Mouse (Mus musculus) hindbrain, postnatal 0 days (tissue): ENCODE measurements around the gene Dclre1a. TPM values are rescaled to one million over a fixed set of nuclear protein-coding genes. Genes with fewer than 3 reads are reported as not detected.

ENCODE experiments used
- ATAC-seq: fragments of 200-750 bp; cut with Nextera tagmentation; 2 replicates; pipeline ENCODE4 v1.8.0; 2017; ENCODE audit warnings: mild to moderate bottlenecking, moderate TSS enrichment, moderate library complexity
- DNase-seq: peaks from one replicate; pipeline ENCODE4 v3.0.0-alpha.2; 2015; ENCODE audit warnings: low spot score
- H3K27ac ChIP-seq: fragments of 300-500 bp; sonication (generic); 2 replicates; pipeline ENCODE4 v1.5.1; 2014; ENCODE audit warnings: mild to moderate bottlenecking
- H3K27me3 ChIP-seq: fragments of 300-500 bp; sonication (generic); 2 replicates; pipeline ENCODE4 v1.6.1; 2014; ENCODE audit warnings: low read length, mixed read lengths; ENCODE audit not compliant: insufficient read depth
- H3K36me3 ChIP-seq: fragments of 300-500 bp; sonication (generic); 2 replicates; pipeline ENCODE4 v1.6.1; 2014; ENCODE audit warnings: low read length, mixed read lengths; ENCODE audit not compliant: insufficient read depth
- H3K4me1 ChIP-seq: fragments of 300-500 bp; sonication (generic); 2 replicates; pipeline ENCODE4 v1.6.1; 2014; ENCODE audit warnings: antibody characterized with exemption, low read length, mixed read lengths; ENCODE audit not compliant: insufficient read depth
- H3K4me2 ChIP-seq: fragments of 300-500 bp; sonication (generic); 2 replicates; pipeline ENCODE4 v1.6.1; 2014; ENCODE audit warnings: low read depth, mild to moderate bottlenecking, low read length, moderate library complexity, mixed read lengths
- H3K4me3 ChIP-seq: fragments of 300-500 bp; sonication (generic); 2 replicates; pipeline ENCODE4 v1.5.1; 2014; ENCODE audit warnings: low read length
- H3K9ac ChIP-seq: fragments of 300-500 bp; sonication (generic); replicated peaks from 2 replicates; pipeline ENCODE4 v1.6.1; 2014; ENCODE audit warnings: mild to moderate bottlenecking, low read length, moderate library complexity, mixed read lengths
- H3K9me3 ChIP-seq: fragments of 300-500 bp; sonication (generic); 2 replicates; pipeline ENCODE4 v1.6.1; 2016; ENCODE audit warnings: low read length, mixed read lengths
- CTCF ChIP-seq: IDR thresholded peaks from 2 replicates; pipeline ENCODE4 v1.5.1; 2016; ENCODE audit warnings: antibody characterized with exemption, control low read depth, low read depth
- WGBS: fragments of 180-500 bp; shearing (Covaris S2); extraction: QIAGEN DNeasy Blood & Tissue Kit; methylation state at CpG from one replicate; pipeline ENCODE4 v1.1.7; 2014; 5-methylcytosine and 5-hydroxymethylcytosine counted together
- polyA plus RNA-seq: library from polyadenylated mRNA; unstranded; fragments of >200 nt; fragmentation: Nextera tagmentation; extraction: Ambion mirVana; gene quantifications from 2 replicates; pipeline ENCODE4 v1.2.1, GENCODE M21; 2015
- total RNA-seq: library from RNA; depleted of rRNA; stranded (reverse); fragments of >200 nt; gene quantifications from 2 replicates; pipeline ENCODE4 v1.2.3, GENCODE M21; 2014

Dclre1a gene
- total and polyA plus RNA-seq, 2 experiments from 2014 or later, result 6.6 to 12.1 TPM

- Histone ChIP-seq H3K9me3 (no peaks in the 10 kb centered on the region), H3K36me3 (peaks cover 19% of the 10 kb centered on the region), H3K4me3 (no peak overlapping the region), H3K4me2 (no peak overlapping the region), H3K4me1 (peaks cover 6% of the 10 kb centered on the region), H3K27me3 (no peaks in the 10 kb centered on the region), H3K9ac (no peak overlapping the region), H3K27ac (no peak overlapping the region)
- no peak for TF ChIP-seq CTCF
- DNase-seq (no peak), ATAC-seq (no peak)
- WGBS, result 94% methylated on average over 3 of the region's 3 CpGs
These were observed 5.2 kb upstream of the Dclre1a start for GRCm38 (mm10) chr19:56553177-56553576.

- peaks cover 20% of the 10 kb centered on the region for H3K36me3 ChIP-seq
- H3K4me2 ChIP-seq, result peak overlapping the region; percentile 73
- peak overlapping the region; percentile 84 for H3K4me3 ChIP-seq
- no peak for TF ChIP-seq CTCF
- ATAC-seq (no peak), DNase-seq (no peak)
- WGBS, result 28% methylated on average over 18 of the region's 18 CpGs
- no peaks in the 10 kb centered on the region for H3K27me3 ChIP-seq
- H3K9ac ChIP-seq, result peak overlapping the region; percentile 98
- peak overlapping the region; percentile 93 for H3K27ac ChIP-seq
- no peaks in the 10 kb centered on the region for H3K9me3 ChIP-seq
- peaks cover 6% of the 10 kb centered on the region for H3K4me1 ChIP-seq
These were observed 1.1 kb upstream of the Dclre1a start for GRCm38 (mm10) chr19:56549033-56549680.

GRCm38 (mm10) chr19:56548230-56549032 lies 409 bp upstream of the Dclre1a start, which contains the start of gene Nhlrc2:
Gene Nhlrc2, plus strand, starts transcription at chr19:56548261.
- peak; percentile 90 for DNase-seq
- Histone ChIP-seq H3K36me3 (peaks cover 19% of the 10 kb centered on the region), H3K4me1 (peaks cover 6% of the 10 kb centered on the region), H3K9me3 (no peaks in the 10 kb centered on the region), H3K4me2 (peak within 1 kb of the TSS; percentile 73), H3K9ac (peak within 1 kb of the TSS; percentile 98), H3K27ac (peak within 1 kb of the TSS; percentile 93), H3K27me3 (no peaks in the 10 kb centered on the region), H3K4me3 (peak within 1 kb of the TSS; percentile 84)
- no peak for TF ChIP-seq CTCF
- ATAC-seq, result peak; percentile 90
- WGBS, result under 1% methylated on average over 64 of the region's 69 CpGs

GRCm38 (mm10) chr19:56546031-56546430 lies 2.0 kb downstream of the Dclre1a start:
- DNase-seq (no peak), ATAC-seq (no peak)
- Histone ChIP-seq H3K9ac (no peak overlapping the region), H3K4me3 (no peak overlapping the region), H3K4me1 (peaks cover 6% of the 10 kb centered on the region), H3K27ac (no peak overlapping the region), H3K4me2 (no peak overlapping the region), H3K27me3 (no peaks in the 10 kb centered on the region), H3K9me3 (no peaks in the 10 kb centered on the region), H3K36me3 (0 out of 2 replicates have a peak, but pooled peaks cover 6% of the 10 kb centered on the region)
- no peak for TF ChIP-seq CTCF

- TF ChIP-seq CTCF, result no peak
- ATAC-seq (no peak), DNase-seq (no peak)
- Histone ChIP-seq H3K4me2 (no peak overlapping the region), H3K9ac (no peak overlapping the region), H3K4me3 (no peak overlapping the region), H3K9me3 (no peaks in the 10 kb centered on the region), H3K4me1 (peaks cover 6% of the 10 kb centered on the region), H3K36me3 (0 out of 2 replicates have a peak, but pooled peaks cover 6% of the 10 kb centered on the region), H3K27me3 (no peaks in the 10 kb centered on the region), H3K27ac (no peak overlapping the region)
- 89% methylated on average over 13 of the region's 13 CpGs for WGBS
These were observed 3.2 kb downstream of the Dclre1a start for GRCm38 (mm10) chr19:56544681-56545388.

- DNase-seq (no peak), ATAC-seq (no peak)
- Histone ChIP-seq H3K9me3 (no peaks in the 10 kb centered on the region), H3K36me3 (0 out of 2 replicates have a peak, but pooled peaks cover 6% of the 10 kb centered on the region), H3K4me3 (no peak overlapping the region), H3K4me2 (no peak overlapping the region), H3K9ac (no peak overlapping the region), H3K27ac (no peak overlapping the region), H3K27me3 (no peaks in the 10 kb centered on the region), H3K4me1 (no peaks in the 10 kb centered on the region)
- 95% methylated on average over 12 of the region's 12 CpGs for WGBS
- TF ChIP-seq CTCF, result no peak
These were observed 4.7 kb downstream of the Dclre1a start for GRCm38 (mm10) chr19:56543320-56543719.
